Mouse (Mus musculus) kidney, adult 2 months (tissue): ENCODE measurements around the gene Kcne3.

Experiments
- CTCF ChIP-seq: fragments of 200-500 bp; conservative IDR thresholded peaks from 2 replicates; pipeline ENCODE4 v1.5.1; 2011; ENCODE audit warnings: low read depth, mild to moderate bottlenecking, control low read depth, low read length, moderate library complexity, mixed read lengths; ENCODE audit not compliant: insufficient read depth, insufficient read length
- POLR2A ChIP-seq: fragments of 200-500 bp; IDR thresholded peaks from one replicate; pipeline ENCODE4 v1.6.1; 2011; ENCODE audit warnings: low read depth, low read length, control low read depth

DNA sequence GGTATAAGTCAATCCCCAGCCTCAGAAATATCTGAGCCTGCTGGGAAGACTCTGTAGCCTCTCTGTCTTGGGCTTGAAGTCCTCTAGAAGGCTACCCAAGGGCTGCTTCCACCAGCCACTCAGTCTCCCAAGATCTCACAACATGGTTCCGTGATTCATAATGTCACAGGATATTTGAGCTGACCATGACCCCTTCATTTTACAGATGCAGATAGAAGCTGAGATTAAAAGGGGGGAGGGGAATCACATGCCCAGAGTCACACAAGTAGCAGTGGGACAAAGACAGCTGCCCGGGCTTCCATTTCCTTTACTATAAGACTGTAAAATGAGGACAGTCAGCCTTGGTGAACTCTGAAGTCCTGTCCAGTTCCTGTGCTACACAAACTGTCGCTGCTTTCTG lies 5.3 kb downstream of the Kcne3 start:
- TF ChIP-seq CTCF (no peak), POLR2A (no peak)
